Mouse (Mus musculus) c-Kit-positive CD71-positive TER-119-negative erythroid progenitor cells, embryonic 14.5 days (primary cell): ENCODE measurements around the gene Dixdc1.
A peak's percentile ranks its signal among the peaks of the same experiment; 100 is the strongest.

Experiments
- DNase-seq: peaks from one replicate; pipeline ENCODE4 v3.0.0-alpha.2; 2013; ENCODE audit warnings: low read depth

The Dixdc1 gene

DNA sequence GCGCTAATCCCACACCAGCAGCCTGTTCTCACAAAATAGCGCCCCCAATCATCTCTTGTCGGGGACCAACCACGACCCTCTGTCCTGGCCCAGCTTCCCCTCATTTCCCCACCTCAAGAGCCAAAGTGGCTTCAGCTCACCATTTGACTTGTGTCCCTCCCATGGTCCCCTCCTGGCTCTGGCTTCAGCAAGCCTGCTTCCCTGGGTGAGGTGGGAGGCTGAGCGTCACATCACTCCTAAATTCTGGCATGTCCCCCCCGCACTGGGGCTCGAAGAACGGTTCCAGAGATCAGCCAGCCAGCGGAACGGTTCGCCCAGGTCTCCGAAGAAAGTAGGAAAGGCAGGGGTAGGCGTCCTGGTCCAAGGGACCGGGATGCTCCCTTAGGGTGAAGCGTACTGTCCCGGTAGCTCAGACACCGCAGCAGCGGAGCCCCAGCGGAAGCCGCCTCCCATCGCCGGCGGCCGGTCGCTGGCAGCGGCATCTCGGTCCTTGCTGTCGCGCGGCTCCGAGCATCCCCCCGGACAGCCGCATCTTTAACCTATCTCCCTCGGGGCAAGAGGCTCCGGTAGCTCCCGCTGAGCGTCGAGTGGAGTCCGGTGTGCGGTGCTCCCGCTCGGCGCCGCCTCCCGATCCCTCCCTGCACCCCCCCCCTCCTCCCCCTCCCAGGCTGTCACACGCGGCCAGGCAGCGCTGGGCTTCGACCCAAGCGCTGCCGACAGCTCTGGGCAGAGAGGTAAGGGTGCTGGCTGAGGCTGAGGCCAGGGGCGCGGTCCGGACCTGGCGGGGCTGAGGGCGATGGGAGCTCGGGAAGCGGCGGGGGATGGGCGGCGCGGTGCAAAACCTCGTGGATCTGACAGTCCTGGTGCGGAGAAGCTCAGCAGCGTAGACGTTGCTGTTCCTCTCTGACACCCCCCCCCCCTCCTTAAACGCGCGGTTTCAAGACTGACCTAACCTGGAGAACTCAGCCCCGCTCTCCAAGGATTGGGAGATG, 40.6 kb downstream of the Dixdc1 start:
- DNase-seq: no peak

DNA sequence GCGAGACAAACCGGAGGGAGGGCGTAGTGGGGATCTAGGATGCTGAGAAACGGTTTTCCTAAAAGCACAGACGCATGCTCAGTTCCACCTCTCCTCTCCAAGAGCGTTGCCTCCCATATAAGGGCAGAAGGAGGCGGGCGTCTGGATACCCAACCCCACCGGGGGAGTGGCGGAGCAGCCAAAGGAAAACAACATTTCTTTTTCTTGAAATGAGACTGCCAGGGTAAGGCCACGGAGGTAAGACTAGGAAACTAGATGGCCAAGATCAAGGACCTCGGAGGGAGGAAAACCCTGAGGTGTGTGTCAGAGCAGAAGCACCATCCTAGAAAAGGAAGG, 41.6 kb downstream of the Dixdc1 start:
- DNase-seq: peak; percentile 22

DNA sequence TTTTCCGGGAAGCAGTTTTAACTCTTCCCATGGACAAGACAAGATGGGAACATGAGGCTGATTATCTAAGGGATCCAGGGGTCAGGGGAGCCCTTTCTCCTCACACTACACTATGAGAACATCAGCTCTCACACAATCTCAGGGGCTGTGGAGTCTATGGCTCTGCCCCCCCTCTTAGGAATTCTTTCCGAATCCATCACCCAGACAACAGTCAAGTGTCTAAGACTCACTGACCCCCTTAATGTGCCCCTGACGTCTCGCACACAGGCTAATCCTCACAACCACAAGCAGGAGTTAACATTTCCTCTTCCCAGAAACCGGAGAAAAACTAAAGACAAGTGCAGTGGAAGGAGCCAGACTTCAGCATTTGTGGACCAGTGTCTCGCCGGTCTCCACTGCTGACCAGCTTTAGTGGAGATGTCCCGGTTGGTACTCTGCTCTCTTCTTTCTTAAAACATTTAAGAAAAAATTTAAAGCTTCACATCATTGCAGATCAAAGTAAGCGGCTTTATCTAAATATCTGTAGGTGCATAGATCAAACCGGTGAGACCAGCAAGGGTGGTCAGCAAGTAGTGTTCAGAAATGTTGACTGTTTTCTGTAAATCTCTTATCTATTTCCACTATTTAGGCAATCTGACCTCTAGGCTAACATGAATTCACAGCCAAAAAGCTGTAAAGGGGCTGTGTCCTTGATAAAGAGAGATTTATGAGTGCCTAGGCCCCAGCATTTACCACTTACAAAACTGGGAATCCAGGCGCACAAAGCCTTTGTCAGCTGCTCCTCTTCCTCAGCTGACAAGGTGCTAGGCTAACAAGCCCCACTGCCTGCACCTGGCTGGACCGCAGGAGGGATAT, 42.2 kb downstream of the Dixdc1 start:
- DNase-seq: no peak

DNA sequence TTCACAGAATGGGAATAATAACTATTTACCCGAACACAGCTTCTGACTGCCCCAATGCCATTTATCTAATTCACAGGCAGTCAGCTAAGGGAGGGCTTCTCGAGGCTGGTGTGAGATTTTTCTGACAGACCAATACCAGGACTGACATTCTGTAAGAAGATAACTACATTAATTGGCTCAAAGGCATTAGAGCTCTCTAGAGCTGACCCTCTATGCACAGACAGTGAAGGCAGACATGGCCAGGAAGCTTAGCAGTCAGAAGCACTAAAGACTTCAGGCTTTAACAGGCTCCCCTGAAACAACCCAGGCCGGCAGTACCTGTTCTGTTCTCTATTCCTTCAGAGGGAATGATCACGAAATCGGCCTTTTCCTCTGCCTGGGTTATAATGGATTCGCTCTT, 44.2 kb downstream of the Dixdc1 start:
- no peak for DNase-seq

DNA sequence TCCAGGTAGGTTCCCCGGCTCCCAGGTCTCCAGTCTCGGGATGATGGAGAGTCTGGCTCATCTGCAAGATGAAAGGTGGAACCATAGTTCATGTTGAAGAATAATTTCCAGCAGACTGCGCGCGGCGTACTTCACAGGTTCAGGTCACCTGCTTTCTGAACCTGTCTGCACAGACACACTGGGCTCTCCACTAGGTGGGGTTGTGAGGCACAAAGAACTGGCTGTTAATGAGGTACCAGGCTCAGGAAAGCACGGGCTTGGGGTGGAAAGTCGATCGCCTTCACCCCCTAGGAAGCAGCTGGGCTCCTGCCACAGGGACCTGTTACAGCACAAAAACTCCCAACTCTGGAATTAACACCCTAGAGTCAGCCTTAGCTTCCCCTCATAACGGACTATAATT, 45.7 kb downstream of the Dixdc1 start:
- DNase-seq: no peak

DNA sequence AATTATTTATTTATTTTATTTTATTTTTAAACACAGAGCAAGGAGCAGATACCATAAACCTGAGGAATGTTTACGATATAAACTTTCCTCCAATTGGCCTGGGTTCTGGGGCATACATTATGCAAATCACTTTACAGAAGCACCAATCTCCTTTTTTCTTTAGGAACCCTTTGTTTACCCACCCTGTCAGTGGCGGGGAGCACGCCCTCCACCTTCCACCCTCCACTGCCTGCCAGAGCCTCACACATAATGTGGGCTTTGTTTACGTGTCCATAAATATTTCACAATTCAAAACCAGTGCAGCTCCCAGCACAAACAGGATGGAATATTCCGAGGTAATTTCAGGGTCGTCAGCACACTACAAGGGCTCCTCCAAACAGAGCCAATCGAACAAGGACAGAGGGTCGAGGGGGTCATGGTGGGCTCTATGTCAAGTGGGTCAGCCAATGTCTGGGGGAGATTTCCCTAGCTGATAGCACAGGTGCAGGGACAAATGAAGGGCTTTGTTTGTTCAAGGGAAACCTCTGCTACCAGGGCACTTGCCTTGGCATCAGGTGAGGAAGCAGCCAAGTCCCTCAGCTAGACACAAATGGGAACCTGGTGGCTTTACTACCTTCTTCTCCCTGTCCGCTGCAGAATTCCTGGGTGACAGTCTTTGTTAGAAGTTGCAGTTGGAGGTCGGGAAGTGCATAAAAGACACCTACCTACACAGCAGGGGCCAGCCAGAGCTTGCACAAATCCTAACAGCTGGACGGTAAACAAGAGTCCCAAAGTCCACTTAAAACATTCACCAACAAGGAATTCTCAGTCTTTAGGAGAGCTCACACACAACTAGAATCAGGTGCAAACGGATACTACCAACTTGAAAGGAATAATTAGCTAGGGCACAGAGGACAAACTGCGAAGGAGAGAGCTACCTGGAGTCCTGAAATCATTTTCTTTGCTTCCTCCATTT, 46.4 kb downstream of the Dixdc1 start:
- DNase-seq: no peak

DNA sequence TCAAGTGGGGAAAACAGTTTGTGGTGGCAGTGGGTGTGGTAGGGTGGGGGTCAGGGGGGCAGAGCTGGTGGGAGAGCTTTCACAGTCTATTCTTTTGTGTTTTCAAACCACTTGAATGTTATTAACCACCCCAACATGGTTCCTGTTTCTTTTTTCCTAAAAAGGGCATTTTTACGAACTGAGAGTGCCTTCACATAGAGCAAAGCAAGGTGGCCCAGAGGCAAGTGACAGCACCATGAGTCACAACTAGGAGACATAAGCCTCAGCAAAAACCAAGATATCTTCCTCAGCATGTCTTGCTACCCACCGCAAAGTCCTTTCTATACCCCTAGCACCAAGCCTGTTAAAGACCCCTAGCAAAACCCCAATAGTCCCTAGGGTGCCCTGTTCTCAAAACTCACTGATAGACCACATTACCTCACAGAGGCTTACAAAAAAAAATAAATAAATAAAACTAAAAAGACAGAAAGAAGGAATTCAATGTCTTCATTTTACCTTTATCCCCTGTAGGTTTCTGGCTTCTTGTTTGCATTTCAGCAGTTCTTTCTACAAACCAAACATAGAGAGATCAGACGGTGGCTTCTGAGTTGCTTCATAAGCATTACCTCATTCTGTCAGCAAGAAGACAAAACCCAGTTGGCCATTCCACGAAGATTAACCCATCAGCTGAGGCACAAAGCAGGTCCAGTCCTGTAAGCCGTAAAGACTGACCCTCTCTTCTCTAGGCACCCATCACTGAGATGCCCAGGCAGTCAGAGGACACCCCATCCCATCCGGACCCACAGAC, 52.3 kb downstream of the Dixdc1 start:
- DNase-seq: no peak

DNA sequence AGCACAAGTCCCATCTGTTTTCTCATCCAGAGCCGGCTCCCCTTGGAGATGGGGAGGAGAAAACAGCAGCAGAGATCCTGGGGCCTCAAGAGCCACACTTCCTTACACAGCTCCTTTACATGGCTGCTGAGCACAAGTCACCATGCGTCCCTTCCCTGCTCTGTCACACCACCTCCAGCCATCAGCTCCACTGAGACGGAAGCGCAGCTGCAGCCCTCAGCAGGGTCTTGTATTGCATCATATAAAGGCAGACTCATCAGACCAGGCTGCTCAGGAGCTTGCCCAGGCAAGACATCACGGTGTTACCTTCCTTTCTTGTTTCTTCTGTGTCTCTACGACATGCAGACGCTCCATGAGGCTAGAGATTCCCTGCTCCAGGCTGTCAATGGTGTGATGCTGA, 57.6 kb downstream of the Dixdc1 start:
- no peak for DNase-seq

DNA sequence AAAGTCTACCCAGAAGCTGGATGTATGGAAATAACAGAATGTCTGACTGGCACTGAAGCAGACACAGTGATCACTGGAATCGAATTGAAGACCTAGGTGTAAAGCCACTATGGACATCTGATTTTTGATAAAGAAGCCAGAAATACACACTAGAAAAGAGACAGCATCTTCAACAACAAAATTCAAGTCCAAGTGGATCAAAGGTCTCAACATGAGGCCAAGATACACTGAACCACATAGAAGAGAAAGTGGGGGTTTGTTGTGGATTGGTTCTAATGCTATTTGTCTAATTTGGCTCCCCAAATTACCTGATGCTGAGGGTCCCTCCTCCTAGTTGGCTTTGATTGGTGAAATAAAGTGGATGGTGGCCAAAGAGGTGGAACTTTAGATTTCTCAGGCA, 59.9 kb downstream of the Dixdc1 start:
- no peak for DNase-seq

DNA sequence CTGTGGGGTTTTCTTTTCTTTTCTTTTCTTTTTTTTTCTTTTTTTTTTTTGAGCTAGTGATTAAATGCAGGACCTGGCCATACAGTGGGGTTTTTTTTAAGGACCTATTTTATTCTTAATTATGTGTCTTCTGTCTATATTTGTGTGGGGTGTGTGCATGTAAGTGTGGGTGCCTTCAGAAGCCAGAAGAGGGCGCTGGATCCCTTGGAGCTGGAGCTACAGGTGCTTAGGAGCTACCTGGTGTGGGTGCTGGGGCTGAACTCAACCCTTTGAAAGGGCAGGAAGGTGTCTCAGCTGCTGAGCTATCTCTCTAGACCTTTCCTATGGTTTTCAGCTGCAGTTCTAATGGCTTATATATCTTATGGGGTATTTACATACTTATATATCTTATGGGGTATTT, 64.5 kb downstream of the Dixdc1 start:
- DNase-seq: no peak

DNA sequence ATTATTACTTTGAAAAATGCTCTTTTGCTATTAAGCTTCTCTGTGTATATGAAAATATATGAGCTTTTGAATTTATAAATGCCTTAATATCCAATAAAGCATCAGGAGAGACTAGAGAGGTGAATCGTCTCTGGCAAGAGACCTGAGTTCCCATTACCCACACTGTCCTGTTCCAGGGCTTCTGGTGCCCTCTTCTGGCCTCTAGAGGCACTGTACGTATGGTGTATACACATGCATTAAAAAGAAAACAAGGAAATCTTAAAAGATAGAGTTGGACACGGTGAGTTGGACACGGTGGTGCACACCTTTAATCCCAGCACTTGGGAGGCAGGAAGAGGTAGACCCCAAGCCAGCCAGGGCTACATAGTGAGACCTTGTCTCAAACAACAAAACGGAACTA, 68.6 kb downstream of the Dixdc1 start:
- DNase-seq: peak; percentile 62

DNA sequence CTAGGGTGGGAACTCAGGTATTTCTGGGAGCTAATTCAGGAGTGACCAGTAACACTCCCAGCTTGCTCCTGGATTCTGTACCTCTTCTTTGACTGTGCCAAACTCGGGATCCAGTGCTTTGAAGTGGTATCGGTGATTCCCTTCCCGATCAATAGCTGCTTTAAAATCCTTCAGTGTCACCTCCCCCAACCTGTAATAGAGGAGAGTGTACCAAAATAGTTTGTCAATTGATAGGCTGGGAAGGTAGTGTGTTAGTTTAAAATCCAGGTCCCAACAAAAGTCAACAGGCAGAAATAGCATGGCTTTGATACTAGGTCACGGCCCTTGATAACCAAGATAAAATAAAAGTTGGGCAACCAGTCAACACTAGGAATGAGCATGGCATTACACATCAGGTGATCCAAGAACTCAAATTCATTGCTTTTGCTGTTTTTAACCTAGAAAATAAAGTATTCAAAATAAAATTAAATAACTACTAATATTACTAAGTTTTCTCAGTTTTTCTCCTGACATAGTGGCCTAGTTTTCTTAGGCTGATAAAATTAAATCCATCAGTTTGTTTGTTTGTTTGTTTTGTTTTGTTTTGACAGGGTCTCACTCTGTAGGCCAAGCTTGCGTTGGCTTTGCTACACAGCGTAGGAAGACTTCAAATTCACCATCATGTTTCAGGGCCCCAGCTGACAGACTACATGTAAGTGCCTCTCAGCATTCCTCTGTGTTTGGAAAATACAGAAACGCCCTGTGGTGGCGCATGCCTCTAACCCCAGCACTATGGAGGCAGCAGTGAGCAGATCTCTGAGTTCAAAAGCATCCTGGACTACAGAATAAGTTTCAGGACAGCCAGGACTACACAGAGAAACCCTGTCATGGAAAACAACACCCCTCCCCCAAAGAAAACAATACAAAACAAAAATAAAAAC, 71.5 kb downstream of the Dixdc1 start:
- no peak for DNase-seq

DNA sequence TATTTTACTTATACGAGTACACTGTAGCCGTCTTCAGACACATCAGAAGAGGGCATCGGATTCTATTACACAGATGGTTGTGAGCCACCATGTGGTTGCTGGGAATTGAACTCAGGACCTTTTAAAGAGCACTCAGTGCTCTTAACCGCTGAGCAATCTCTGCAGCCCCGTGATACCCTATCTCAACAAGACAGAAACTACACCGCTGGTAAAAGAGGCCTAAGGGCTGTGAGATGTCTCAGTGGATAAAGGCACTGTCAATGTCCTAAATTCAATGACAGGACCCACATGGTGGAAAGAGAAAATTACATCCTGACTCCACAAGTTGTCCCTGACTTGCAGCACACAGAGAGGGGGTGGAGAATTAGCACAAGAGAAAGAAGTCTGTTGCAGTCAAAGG, 72.9 kb downstream of the Dixdc1 start:
- DNase-seq: no peak

DNA sequence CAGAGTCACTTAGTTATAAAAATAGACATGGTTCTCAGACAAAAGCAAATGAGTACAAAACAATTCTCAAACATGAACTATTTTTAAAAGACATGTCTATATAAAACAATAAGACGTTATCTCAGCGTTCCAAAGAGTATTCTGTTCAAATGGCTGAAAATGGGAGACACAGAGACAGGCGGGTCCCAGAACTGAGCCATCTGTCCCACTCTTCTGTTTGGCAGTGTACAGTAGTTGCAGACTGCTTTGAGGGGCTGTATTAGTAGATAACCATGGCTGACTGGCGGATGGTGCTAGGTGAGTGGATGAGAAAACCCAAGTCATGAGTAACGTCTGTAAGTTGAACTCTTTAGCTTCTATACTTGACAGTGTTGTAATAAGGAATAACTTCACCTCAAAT, 74.5 kb downstream of the Dixdc1 start:
- no peak for DNase-seq

DNA sequence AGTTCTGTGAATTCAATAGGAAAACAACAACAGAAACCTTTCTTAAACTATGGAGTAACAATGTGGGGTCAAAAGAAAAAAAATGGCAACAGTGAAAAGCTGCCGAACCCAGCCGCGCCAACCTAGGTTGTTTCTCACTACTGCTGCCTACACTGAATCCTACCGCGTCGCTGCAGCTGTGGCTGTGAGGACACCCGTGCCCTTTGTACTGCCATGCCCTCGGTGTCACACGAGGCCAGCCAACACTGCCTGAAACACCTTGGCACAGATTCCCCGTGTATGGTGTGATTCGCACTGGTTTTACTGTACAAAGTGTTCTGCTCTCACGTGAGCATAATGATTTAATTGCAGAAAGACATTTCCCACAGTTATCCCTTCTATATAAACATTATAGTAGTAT, 78.9 kb downstream of the Dixdc1 start:
- no peak for DNase-seq

DNA sequence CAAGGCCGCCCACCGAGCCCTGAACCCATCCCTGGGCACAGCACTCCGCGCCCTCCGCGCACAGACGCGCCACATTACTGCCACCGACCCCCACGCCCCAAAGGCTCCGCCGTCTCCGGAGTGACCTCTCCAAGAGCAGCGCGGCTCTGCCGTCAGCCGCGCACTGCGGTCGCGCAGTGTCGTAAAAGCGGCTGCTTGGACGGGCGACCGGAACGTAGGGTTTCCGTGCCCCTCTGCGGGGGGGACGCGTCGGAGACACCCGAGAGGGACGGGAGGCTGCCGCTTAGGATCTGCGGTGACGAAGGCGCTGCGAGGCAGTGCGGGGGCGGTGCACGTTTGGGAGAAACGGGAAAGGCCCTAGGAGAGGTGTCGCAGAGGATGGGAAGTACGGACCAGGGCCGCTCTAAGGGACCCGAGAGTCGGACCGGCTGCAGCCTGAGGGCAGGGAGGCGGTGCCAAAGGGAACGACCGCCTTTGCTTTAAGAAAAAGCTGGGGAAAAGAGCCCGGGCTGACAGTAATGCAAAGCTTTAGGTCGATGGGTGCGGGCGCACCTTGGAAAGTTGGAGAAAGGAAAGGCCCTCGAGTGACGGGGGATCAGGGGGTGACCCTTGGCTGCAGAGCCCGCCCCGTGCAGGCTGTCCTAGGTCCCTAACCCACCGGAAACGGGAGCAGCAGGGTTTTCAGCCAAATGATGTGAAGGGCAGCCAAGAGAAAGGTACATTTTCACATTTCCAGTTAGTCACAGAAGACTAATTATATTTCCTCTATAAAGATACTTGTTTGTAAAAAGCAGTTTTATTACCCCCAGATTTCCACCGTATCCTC, 79.7 kb downstream of the Dixdc1 start, which contains the start of gene Dlat:
Gene Dlat, minus strand, starts transcription at position 389 of the 826 bp plus-strand sequence.
- peak; percentile 71 for DNase-seq

DNA sequence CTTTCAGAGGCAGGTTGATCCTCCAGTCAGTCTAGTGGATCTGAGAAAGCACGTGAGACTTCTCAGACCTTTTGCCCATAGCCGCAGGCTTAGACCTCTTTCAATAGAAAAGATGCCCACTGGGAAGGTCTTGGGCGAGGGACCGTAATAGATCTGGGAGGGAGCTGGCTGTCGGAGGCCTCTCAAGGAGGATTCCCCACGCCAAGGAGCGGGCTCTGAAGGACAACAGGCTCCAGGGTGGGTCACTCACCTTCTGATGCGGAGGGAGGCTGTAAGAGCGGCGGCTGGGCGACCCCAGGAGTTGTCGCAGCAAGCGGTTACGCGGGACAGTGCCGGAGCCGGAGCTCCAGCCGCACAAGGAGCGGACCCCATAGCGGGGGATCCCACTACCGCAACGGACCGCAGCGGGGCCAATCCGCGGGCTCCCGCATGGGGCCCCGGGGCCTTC, 80.4 kb downstream of the Dixdc1 start:
- DNase-seq: no peak

DNA sequence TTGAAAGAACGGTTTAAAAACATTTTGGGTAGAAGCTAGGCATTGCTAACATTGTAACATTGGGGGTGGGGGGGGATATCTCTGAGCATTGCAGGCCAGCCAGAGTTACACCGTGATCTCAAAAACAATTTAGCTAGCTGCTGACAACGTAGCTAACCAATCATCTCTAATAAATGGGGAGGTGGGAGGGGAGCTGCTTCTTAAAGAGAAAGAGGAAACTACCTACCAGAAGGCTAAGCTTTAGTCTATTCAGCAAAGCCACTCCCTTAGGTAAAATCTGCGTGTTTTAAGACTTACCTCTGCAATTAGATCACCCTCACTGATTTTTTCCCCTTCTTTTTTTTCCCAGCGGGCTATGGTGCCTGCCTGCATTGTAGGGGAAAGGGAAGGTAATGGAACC, 80.9 kb downstream of the Dixdc1 start:
- DNase-seq: no peak

DNA sequence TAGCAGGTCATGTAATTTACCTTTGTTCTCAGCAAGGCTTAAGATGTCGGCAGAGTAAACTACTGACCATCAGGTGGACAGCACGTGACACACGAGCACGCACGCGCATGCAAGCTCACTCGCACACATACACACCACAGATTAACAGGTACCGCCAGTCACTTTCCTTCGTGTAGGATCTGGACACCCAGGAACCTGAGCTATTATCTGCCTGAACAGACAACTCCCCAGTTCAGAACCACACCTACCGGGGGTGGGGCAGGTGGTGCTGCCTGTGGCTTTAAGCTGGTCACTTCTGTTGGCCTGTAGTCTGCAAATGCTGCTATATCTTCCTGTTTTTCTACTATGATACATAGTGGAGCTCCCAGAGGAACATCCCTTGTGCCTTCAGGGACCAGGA, 88.8 kb downstream of the Dixdc1 start:
- DNase-seq: peak; percentile 54
